Mouse (Mus musculus) NIH3T3 (cell line): Measurements from ENCODE around the gene Exosc1.

Experiments
- DNase-seq: peaks from one replicate; pipeline ENCODE4 v3.0.0-alpha.2; 2012; ENCODE audit warnings: low read depth

Exosc1 gene

GRCm38 (mm10) chr19:41874356-41874755, 58.9 kb downstream of the Exosc1 start:
- no peak for DNase-seq
